Mouse (Mus musculus) ES-Bruce4 (cell line): ENCODE results near the gene Osbpl2. TPM values are rescaled to one million over a fixed set of nuclear protein-coding genes. Genes with fewer than 3 reads are reported as not detected.

ENCODE experiments used
- H3K27ac ChIP-seq: 2 replicates; pipeline ENCODE4 v1.5.1; 2012; ENCODE audit warnings: low read length, inconsistent platforms; ENCODE audit not compliant: insufficient read depth
- H3K27me3 ChIP-seq: 2 replicates; pipeline ENCODE4 v1.6.1; 2012; ENCODE audit warnings: mild to moderate bottlenecking, low read length, inconsistent platforms; ENCODE audit not compliant: control insufficient read depth, poor library complexity, insufficient read depth, severe bottlenecking
- H3K36me3 ChIP-seq: 2 replicates; pipeline ENCODE4 v1.6.1; 2012; ENCODE audit warnings: inconsistent platforms, mild to moderate bottlenecking, low read length, moderate library complexity; ENCODE audit not compliant: control insufficient read depth, poor library complexity, insufficient read depth, severe bottlenecking
- H3K4me1 ChIP-seq: one replicate; pipeline ENCODE4 v1.8.1; 2011; ENCODE audit warnings: low read length; ENCODE audit not compliant: control insufficient read depth, insufficient read depth
- H3K4me3 ChIP-seq: 2 replicates; pipeline ENCODE4 v1.5.1; 2011; ENCODE audit warnings: low read depth, mild to moderate bottlenecking, low read length
- H3K9ac ChIP-seq: 2 replicates; pipeline ENCODE4 v1.6.1; 2012; ENCODE audit warnings: low read depth, mild to moderate bottlenecking, inconsistent platforms; ENCODE audit not compliant: poor library complexity, severe bottlenecking
- H3K9me3 ChIP-seq: replicated peaks from 2 replicates; pipeline ENCODE4 v1.6.1; 2012; ENCODE audit warnings: mild to moderate bottlenecking, low read length, inconsistent platforms; ENCODE audit not compliant: control insufficient read depth, poor library complexity, insufficient read depth, severe bottlenecking
- CTCF ChIP-seq: IDR thresholded peaks from one replicate; pipeline ENCODE4 v1.8.1; 2011; ENCODE audit warnings: low read depth, low read length
- EP300 ChIP-seq: IDR thresholded peaks from 2 replicates; pipeline ENCODE4 v1.6.1; 2011; ENCODE audit warnings: low read depth, low read length; ENCODE audit not compliant: insufficient read depth
- POLR2A ChIP-seq: IDR thresholded peaks from one replicate; pipeline ENCODE4 v1.8.1; 2011; ENCODE audit warnings: low read length; ENCODE audit not compliant: insufficient read depth
- polyA plus RNA-seq: library from polyadenylated mRNA; stranded (reverse); fragments of >200 nt; gene quantifications from 2 replicates; pipeline ENCODE4 v1.2.4, GENCODE M21; 2011; ENCODE audit warnings: low read depth; ENCODE audit not compliant: missing spikeins, insufficient read depth, insufficient read length

The Osbpl2 gene
- polyA plus RNA-seq, 1 experiment, result 18.9 TPM

GRCm38 (mm10) chr2:180077622-180078021 is 41.5 kb upstream of the Osbpl2 start:
- TF ChIP-seq POLR2A (no peak), EP300 (peak; percentile 71), CTCF (no peak)
- H3K36me3 ChIP-seq, result 0 out of 2 replicates have a peak, but pooled peaks cover 2% of the 10 kb centered on the region
- H3K9me3 ChIP-seq, result no peaks in the 10 kb centered on the region
- H3K4me1 ChIP-seq, result peaks cover 5% of the 10 kb centered on the region
- H3K4me3 ChIP-seq, result no peak overlapping the region
- H3K9ac ChIP-seq, result no peak overlapping the region
- peak overlapping the region; percentile 51; the same call in 1 of the 2 replicates for H3K27ac ChIP-seq
- H3K27me3 ChIP-seq, result no peaks in the 10 kb centered on the region

DNA sequence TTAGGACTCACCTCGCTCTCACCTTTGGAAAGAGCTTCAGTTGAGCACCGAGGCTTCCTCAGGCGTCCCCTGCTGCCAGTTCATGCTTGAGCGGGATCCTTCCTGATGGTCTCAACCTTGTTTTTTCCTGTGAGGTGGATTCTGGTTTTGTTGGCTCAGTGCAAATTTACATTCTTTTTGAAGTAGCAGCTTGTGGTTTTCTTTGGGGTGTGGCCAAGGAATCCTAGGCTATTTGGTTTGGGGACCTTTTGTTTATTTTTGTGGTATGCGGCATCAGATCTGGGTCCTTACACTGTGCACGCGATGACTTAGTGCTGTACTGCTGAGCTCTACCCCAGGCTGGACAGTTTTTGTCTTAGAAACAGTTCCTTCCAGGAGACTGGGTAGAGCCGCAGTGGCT is 38.4 kb upstream of the Osbpl2 start:
- TF ChIP-seq EP300 (no peak), CTCF (no peak), POLR2A (no peak)
- no peak overlapping the region for H3K4me3 ChIP-seq
- no peak overlapping the region for H3K27ac ChIP-seq
- peaks cover 7% of the 10 kb centered on the region for H3K4me1 ChIP-seq
- no peaks in the 10 kb centered on the region for H3K36me3 ChIP-seq
- no peak overlapping the region for H3K9ac ChIP-seq
- no peaks in the 10 kb centered on the region for H3K27me3 ChIP-seq
- no peaks in the 10 kb centered on the region for H3K9me3 ChIP-seq

DNA sequence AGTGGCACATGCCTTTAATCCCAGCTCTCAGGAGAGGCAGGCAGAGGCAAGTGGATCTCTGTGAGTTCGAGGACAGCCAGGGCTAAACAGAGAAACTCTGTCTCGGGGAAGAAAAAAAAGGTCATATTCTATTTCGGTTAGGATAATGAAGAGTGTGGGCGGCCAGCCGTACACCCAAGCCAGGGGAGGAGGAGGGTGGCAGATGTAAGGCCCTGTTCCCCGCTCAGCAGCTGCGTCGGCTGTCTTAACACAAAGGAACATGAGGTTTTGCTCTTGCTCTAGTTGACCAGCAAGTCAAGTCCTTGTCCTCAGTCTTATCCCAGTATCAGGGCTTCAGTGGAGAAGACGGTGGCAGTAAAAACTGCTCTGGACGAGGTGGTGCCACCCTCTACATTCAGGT is 36.0 kb upstream of the Osbpl2 start:
- Histone ChIP-seq H3K9ac (no peak overlapping the region), H3K4me3 (no peak overlapping the region), H3K9me3 (no peaks in the 10 kb centered on the region), H3K36me3 (no peaks in the 10 kb centered on the region), H3K27me3 (no peaks in the 10 kb centered on the region), H3K4me1 (peaks cover 2% of the 10 kb centered on the region), H3K27ac (no peak overlapping the region)
- TF ChIP-seq POLR2A (no peak), EP300 (no peak), CTCF (no peak)

DNA sequence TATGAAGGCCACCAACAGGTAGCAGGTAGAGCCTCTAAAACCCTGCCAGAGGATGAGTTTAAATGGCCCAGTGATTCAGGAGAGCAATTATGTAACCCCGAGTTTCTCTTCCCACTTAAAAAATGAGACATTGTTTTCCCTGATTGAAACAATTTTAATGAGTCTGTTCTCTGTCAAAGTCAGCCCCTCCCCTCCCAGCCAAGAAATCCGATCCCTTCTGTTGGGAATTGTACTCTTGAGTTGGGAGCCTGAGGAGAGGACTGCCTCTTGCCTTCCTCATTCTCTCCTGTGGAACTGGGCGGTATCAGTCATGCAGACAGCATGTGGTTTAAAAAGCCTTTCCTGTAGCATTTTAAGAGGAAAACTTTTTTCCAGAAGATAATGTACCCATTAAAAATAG is 34.5 kb upstream of the Osbpl2 start:
- no peak overlapping the region for H3K9ac ChIP-seq
- no peaks in the 10 kb centered on the region for H3K36me3 ChIP-seq
- TF ChIP-seq POLR2A (no peak), EP300 (no peak)
- H3K27me3 ChIP-seq, result no peaks in the 10 kb centered on the region
- no peak overlapping the region for H3K27ac ChIP-seq
- H3K4me1 ChIP-seq, result peaks cover 2% of the 10 kb centered on the region
- H3K4me3 ChIP-seq, result no peak overlapping the region
- no peaks in the 10 kb centered on the region for H3K9me3 ChIP-seq

DNA sequence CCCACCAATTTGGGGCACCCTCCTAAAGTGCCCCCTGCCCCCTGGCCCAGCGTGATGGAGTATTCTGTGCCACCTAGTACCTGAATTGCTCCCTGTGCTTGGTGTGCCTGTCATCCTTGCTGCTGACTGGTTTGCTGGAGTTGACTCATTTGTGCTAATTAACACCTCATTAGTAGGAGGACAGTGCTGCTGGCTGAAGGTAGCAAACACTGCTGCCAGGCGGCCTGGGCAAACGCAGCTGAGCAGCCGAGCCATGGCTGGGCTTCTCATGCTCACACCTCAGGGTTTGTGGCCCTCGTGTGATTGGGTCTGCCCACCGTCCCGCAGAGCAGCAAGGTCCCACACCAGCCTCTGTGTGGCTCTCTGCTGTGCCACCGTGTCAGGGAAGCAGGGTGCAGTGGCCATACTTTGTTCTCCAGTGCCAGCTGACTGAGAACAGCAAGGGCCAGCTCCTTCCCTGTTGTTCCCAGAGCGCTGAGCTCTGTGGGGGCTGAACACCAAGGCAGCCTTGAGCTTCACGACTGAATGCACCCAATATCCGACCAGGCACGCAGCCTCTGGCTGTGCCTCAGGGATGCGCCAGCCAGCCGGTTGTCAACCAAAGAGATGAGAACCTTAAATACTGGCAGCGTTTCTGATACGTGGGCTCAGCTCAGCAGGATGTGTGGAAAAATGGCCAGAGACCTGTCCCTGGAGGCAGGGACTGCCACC is 33.0 kb upstream of the Osbpl2 start:
- H3K36me3 ChIP-seq, result no peaks in the 10 kb centered on the region
- H3K4me3 ChIP-seq, result no peak overlapping the region; the same call in 1 of the 2 replicates
- H3K9ac ChIP-seq, result no peak overlapping the region
- no peaks in the 10 kb centered on the region for H3K27me3 ChIP-seq
- H3K27ac ChIP-seq, result no peak overlapping the region
- H3K4me1 ChIP-seq, result peaks cover 2% of the 10 kb centered on the region
- TF ChIP-seq CTCF (no peak), POLR2A (no peak), EP300 (no peak)
- H3K9me3 ChIP-seq, result no peaks in the 10 kb centered on the region

GRCm38 (mm10) chr2:180086637-180087027 is 32.5 kb upstream of the Osbpl2 start:
- Histone ChIP-seq H3K27ac (no peak overlapping the region), H3K4me3 (no peak overlapping the region), H3K4me1 (peaks cover 2% of the 10 kb centered on the region), H3K9ac (no peak overlapping the region), H3K27me3 (no peaks in the 10 kb centered on the region), H3K36me3 (no peaks in the 10 kb centered on the region), H3K9me3 (no peaks in the 10 kb centered on the region)
- TF ChIP-seq POLR2A (no peak), EP300 (no peak), CTCF (no peak)
